Mouse (Mus musculus) thymus, postnatal 25 days (tissue): ENCODE results near the gene Usp6nl.

ENCODE experiments used
- DNase-seq: peaks from one replicate; pipeline ENCODE4 v3.0.0; 2022

The Usp6nl gene

DNA sequence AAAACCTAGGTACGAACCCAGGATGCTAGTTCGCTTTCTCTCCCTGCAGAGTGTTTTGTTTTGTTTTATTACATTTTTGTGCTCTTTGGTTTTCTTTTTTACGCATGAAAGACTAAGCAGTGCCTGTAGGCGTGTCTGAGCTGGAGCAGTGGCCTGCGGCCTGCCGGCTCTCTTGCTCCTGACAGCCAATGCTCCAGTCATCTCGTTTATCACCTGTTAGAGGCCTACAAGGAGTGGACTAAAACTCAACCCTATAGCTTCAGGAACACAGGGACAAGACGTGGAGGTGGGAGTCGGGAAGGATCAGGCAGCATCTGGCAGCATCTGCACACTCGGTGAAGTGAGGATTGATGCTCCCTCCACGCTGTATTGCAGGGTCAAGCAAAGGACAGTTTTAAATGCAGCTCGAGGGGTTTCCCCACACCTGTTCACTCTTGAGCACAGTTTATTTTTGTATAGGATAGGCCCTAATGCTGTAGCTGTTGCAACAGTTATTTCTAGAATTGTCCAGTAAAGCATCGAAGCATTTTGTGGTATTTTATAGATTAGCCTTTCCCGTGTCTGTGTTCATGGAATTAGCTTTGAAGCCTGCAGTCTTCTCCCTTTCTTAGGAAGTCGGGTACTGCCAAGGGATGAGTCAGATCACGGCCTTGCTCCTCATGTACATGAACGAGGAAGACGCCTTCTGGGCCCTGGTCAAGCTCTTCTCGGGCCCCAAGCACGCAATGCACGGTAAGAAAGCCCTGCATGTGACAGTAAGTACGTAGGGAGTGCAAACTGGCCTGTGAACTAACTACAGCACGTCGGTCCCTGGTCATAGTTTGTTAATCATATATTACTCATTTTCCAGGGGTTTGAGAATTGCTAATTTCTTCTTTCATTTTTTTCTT is 101.4 kb downstream of the Usp6nl start:
- DNase-seq, result no peak

DNA sequence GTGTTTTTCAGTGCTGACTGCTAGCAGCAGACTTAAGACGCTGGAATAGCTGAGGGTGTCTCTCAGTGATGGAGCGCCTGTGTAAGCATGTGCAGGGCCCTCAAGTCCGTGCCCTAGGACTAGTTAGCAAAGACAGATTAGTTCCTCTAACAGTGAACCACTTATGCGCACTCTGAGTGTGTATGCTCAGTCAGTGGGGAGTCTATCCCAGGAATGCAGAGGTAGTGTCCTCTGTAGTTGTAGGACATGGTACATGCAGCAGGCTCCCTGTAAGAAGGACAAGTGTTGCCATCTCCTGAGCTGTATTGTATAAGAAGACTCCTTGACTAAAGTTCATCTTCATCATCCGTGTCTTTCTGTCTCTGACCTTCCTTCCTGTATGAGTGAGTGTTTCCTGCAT is 102.4 kb downstream of the Usp6nl start:
- DNase-seq, result no peak

DNA sequence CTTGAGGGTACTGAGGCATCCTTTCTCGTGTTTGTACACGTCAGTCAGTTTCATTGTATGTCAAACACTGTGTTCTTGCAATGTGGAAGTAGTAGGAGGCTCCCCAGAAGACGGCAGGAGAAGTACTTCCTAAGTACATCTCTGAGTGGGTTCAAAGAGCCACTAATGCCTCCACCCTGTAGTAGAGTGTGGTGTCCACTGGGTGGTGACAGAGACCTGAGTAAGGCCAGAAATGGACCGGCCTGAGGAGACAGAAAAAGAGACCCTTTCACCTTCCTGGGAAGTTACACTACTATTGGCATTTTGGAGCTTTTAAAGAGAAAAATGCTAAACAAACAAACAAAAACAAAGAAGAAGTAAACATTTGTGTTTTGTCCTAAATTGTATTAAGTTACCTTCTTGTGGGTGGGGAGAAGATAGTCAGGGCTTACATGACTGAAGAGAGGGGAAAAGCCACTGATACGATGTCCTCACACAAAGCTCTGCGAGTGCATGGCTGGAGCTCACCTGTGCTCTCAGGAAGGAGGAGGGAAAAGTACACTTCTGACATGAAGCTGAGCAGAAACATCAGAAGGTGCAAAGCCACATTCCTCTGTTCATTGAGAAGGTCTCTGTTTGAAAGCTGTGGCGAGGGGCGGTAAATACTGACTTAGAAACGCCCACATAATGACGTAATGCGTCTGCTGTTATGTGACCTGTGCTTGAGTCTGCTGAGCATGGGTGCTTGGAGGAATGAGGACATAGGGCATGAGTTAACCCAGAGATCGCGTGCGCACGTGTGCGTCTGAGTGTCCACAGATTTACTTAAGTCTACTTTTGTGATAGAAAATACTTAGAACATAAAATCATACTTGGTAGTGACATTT is 113.9 kb downstream of the Usp6nl start:
- DNase-seq, result peak; percentile 38

DNA sequence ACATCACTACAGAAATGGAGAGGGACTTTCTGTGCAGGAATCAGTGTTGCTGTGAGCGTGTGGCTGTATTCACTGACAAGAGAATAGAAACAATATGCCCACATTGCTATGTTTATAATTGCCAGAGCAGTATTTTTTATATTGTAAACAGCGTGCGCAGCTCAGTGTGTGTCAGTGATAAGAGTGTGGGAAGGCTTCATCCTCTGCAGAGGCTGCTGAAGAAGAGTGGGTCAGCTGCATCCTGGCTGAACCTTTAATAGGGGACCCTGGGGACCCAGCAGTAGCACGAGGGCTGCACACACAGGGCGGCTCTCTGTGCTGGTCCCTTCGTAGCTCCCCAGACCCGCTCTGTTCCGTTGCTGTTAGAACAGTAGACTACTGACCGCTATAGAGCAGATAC is 119.2 kb downstream of the Usp6nl start:
- no peak for DNase-seq

DNA sequence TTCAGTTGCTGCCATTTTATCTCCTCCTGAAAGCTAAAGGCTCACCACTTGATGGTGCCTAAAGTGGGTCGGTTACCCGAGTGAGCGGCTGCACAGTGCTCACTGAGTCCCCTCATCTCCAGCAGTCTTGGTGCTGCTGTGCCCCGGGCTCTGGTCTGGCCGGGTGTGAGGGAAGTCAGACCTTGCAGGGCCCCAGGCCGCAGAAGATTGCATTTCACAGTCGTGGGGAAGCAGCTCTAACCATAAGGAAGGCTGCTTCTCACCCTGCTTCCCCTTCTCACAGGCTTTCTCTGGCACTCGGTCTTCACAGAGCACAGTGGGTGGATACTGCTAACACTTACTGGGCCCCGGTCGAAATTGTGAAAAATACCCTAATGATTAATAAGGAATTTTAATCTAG is 119.8 kb downstream of the Usp6nl start:
- no peak for DNase-seq

DNA sequence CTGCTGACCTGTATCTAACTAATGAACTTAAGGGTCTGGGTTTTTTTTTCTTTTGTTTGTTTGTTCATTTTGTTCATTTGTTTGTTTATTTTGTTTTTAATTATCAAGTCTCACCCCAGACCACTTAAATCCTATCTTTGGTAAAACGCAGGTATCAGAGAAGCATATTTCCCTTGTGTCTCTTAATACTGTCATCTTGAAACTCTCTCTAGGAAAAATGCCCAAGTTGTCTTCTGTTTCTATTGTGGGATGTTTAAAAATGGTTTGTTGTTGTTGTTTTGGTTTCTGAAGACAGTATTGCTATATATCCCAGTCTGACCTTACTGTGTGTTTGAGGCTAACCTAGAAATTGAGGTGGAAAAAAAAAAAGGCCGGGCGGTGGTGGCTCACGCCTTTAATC is 121.5 kb downstream of the Usp6nl start:
- DNase-seq, result no peak

DNA sequence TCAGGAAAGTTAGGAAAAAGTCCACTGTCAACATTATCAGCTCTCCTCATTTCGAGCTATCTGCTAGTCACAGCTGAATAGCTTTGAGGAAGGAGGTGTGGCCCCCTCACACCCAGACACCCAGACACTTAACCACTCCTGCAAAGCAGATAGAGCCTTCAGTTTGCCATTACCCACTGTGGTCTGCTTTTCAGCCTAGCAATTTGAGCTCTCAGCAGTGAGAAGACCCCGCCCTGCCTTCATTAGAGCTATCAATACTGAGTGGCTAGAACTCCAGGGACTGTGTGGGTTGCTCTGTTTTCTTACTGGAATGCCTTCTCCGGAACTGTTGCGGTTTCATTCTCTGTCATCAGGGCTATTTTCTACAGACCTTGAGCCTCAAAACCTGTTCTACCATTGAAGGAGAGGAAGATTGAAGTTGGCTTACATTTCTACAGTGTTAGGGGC is 122.3 kb downstream of the Usp6nl start:
- no peak for DNase-seq

DNA sequence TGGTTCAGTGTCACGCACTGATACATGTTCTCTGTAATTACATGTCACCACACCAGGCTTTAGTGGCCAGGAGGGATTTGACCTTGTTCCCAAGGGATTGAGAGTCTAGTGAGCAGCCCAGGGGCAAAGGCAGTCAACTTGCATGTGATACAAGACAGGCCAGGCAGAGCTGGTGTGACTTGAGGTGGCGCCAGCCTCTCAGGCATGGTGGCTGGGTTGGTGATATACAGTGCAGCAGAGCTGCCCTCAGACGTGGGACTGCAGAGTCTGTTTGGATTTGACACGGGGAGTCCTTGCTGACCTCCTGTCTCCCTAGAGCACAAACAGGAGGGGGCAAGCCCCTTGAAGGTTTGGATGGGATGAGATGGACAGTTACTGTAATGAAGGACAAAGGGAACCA is 123.4 kb downstream of the Usp6nl start:
- DNase-seq, result no peak

DNA sequence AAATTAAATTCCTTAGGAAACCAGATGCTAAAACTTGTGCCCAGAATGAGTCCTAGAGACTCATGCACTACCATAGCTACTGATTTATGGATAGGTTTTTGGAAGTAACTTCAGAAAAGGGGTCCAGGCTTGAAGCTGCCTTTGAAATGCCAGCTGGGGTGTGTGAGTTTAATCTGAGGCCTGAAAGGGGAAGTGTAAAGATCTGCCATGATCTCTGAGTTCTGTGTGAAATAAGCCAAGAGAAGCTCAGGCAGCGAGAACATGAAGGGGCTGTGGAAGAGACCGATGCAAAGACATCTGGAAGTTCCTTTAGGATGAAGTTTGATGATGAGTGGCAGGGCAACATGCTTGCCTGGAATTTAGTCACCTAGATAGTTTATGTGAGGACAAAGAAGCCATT is 126.4 kb downstream of the Usp6nl start:
- no peak for DNase-seq

DNA sequence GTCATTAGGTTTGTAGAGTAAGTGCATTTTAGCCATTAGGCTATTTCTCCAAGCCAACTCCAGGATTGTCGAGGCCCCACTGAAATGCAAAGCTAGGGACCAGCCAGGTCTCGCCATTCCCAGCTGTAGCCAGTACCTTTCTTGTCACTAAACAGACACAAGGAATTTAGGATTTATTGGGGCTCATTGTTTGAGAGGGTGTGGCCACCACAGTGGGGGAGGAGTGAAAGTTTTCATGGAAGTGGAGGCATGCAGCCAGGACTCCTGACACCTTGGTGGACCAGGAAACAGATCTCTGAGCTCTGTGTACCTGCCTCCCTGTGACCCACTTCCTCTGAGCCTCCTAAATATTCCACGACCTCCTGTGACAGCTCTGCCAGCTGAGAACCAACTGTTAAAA is 127.2 kb downstream of the Usp6nl start:
- no peak for DNase-seq

DNA sequence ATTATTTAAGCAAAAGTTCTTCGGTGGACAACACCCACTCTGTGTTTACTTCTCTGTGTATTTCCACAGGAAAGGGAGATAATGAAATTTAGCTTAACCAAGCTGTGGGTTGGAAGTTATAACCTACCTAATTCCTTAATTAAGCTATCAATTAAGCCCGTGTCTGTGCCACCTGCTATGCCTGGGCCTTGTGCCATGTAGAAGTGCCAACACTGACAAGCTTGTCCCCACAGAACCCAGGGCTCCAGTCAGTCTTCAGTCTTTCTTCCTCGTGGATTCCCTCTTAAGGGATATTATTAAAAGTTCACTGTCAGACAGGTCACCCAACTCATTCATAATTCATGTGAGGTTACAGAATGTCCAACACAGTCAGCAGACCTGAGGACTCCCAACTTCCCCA is 128.1 kb downstream of the Usp6nl start:
- no peak for DNase-seq

DNA sequence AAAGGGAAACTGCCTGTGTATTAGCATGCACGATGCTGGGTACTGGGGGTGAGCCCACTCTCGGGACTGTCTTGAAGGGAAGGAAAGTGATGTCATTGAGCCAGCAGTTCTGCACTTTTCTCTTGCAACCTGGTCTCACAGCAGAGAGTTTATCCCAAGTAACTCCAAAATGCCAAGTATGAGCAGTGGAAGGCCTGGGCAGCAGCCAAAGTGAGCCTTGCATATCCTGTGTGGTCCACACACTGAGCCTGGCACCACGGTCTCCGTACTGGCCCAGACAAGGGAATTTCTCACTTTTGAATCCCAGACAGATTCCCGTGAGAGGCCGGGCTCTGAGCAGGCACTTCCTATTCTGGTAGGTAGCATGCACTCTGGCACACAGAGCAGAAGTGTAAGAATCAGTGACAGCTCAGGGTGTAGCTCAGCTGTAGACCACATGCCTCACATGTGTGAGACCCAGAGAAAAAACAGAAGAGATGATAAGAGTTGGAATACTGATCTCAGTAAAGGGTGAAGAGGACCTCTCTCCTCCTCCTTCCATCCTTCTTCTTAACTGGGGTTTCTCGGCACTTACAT is 132.6 kb downstream of the Usp6nl start:
- DNase-seq, result no peak

DNA sequence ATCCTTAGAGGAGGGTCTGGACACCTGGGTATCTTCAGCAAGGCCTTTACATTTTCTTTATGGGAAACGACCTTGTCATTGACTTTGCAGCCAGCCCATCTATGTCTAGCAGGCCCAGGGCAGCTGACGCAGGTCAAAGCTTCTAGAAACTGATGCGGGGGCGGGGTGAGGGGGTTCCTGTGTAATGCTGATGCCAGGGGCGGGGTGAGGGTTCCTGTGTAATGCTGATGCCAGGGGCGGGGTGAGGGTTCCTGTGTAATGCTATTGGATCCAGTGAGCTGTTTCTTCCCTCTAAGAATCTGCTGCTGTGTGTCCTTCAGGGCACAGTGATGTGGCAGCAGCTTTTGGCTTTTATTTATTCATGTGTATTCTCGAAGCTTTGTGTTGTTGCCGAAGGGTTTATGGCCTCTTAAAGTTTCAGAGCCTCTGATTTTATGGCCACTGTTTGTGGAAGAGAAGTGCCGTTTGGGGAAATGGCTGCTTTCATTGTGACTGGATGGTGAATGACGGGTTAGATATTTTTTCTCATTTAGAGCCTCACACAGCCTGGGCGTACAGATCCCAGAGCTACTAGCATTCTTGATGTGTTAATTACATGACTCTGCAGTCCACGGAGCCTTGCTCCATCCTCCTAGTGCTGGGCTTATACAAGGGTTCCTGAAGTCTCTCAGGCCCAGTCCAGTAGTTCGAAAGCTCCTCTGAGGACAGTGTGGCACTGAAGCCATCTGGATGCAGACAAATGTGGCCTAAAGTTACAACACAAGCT is 137.0 kb downstream of the Usp6nl start:
- DNase-seq, result peak; percentile 39

DNA sequence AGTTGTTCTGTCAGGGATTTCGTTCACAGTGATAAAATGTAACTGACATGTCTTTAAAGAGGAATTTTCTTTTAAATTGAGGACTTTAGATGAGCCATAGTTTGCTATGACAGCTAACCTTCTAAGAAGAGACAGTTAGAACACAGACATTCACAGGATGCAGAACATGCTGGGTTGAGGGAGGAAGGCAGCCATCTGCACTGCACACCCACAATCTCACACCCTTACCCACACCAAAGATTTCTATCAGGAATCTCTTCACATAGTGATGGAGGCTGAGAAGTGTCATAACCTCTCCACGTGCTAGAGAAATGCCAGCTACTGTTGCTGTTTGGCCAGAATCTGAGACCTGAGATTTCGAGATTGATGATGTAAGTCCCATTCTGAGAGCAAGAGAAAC is 139.8 kb downstream of the Usp6nl start:
- no peak for DNase-seq

DNA sequence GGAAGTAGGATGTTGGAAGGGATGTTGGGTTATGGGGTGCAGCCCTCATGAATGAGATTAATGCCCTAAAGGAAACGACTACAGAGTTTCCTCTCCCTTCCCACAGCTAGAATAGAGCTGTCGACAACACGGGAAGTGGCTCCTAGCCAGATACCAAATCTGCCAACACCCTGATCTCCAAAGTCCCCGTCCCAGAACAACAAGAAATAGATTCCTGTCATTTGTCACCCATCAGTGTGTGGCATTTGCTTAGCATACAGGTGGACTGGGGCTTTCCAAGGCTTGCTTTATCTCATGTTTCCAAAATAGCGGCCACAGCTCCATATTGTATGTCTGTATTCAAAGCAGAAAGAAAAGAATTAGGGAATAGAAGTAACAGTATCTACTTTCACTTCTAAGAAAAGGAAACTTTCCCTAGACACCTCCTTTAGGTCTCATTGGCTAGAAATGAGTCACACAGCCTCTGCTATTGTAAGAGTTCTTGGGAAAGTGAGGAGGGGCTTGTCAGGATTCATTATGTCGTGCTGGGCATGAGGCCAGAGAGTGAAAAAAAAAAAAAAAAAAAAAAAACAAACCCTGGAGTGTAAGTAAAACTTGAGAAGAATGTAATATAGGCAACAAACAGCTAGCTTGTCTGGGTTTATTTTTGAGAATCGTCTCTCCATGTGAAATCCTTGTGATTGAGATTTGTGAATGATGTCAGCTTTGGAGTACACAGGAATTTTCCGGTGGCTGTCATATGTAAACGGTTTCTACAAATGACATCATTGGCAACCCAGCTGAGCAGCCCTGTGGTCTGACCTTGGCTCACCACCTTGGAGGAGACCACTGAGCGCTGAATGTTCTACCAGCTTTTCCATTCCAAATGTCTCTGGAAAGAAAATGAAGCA is 141.6 kb downstream of the Usp6nl start:
- no peak for DNase-seq

DNA sequence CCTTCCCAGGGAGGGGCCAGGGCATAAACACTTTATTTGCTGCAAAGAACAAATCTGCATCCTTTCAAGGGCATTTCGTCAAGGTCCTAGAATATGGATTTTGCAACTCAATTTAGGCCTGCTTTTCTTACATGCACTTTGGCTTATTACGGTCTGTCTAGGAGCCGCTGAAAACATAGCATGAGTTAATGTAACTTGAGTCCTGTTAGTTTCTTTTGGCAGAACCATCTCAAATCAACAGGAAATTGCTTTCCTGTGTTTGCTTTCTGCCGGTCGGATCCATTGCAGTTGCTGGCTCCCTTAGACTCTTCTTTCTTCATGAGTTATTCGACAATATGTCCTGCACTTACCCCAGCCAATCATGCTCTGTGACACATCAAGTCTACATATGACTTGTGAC is 143.9 kb downstream of the Usp6nl start:
- DNase-seq, result no peak

DNA sequence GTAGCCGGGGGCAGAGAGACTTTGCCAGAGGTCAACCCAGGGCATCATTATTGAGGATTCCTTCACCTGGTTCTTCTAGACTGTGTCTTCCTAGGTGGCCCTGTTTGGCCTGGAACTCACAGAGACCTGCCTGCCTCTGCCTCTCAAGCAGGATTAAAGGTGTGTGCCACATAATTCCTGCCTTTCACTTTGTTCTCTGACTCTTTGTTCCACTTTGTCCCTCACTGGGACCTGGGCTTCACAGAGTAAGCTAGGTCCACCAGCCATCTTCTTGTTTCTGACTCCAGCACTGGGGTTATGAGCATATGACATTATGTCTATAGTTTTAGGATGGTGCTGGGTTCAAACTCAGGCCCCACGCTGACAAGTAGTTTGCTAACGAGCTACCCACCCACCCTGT is 144.9 kb downstream of the Usp6nl start:
- no peak for DNase-seq

DNA sequence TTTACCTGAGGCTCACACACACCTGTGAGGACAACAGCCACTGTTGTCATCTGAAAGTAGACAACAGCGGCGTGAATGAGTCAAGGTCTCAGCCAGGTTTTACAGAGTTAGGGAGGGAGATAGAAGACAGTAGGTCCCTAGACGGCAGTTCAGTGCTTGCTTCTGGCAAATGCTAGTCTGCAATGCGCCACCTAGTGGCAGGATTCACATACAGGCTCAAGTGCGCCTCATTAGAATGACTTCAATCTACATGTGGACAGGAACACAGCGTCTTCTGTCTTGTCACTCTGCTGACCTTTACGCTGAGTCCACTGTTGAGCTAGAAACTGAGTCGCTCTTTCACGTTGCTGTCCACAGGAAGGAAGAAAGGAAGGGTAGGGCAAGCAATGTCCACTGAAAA is 146.7 kb downstream of the Usp6nl start:
- DNase-seq, result peak; percentile 74

DNA sequence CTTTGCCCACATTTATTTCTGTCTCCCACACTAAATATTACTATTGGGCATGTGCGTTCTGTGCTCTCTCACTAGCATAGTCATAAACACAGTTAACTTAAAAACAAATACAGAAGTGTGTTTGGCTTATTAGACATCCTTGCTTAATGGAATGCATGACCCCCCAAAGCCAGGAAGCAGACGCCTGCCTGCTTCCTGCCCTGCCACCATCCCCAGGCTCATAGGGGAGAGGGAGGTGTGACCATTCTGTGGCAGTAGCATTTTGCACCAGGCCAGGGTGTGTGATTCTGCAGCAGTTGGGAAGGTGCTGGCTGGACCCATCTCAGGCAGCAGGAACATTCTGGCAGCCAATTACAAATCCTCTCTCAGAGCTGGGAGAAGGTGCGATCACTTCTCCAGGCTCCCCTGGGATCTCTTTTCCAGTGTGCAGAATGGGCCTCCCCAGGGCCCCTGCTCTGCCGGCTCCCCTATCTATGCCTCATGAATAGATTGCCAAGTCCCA is 148.7 kb downstream of the Usp6nl start:
- DNase-seq, result no peak

DNA sequence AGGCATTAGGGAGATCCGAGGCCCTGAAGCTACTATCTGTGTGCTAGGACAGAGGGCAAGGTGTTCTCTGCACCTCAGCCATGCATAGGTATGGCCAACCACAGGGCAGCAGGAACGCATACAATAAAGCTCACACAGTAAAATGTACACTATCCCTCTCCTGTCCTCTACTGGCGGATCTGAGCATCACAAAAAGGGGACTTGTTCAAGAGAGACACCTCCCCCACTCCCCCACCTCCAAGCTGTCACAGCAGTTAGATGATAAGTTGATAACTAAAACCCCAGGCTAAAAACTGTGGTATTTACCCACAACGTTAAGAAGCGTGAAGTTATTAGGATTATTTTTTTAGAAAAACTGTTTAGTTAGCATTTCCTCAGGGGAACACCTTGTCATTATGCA is 151.4 kb downstream of the Usp6nl start:
- no peak for DNase-seq

DNA sequence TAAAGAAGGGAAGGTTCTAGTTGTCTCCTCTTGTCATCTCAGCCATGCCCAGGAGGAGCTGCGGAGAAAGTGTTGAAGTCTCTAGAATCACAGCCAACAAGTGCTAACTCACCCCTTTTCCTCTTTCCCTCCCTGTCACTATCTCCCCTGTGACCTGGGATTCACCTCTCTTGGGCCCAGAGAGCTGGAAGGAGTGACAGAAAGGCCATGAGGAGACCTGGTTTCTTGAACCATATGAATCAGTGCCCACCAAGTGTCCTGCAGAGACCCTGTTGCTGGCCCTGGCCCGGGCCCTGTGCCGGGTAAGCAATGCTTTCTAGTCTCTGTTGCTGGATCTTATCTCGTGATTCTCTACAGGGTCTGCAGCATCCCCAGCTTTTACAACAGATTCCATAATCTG is 155.4 kb downstream of the Usp6nl start:
- no peak for DNase-seq
